Mouse (Mus musculus) liver, embryonic 11.5 days (tissue): Measurements from ENCODE around the gene Gm49355. TPM values are rescaled to one million over a fixed set of nuclear protein-coding genes. Genes with fewer than 3 reads are reported as not detected.

Experiments
- ATAC-seq: fragments of 200-750 bp; cut with Nextera tagmentation; replicated peaks from 2 replicates; pipeline ENCODE4 v1.8.0; 2017; ENCODE audit warnings: moderate number of reproducible peaks, mild to moderate bottlenecking, moderate TSS enrichment, moderate library complexity; ENCODE audit not compliant: low FRiP score
- DNase-seq: peaks from one replicate; pipeline ENCODE4 v3.0.0-alpha.2; 2017; ENCODE audit warnings: low spot score
- H3K27ac ChIP-seq: fragments of 300-500 bp; sonication (generic); 2 replicates; pipeline ENCODE4 v1.5.1; 2014; ENCODE audit warnings: mild to moderate bottlenecking, low read depth, low read length, control low read depth
- H3K27me3 ChIP-seq: fragments of 300-500 bp; sonication (generic); replicated peaks from 2 replicates; pipeline ENCODE4 v1.6.1; 2014; ENCODE audit warnings: low read length, mixed read lengths; ENCODE audit not compliant: control insufficient read depth, insufficient read depth
- H3K36me3 ChIP-seq: fragments of 300-500 bp; sonication (generic); 2 replicates; pipeline ENCODE4 v1.6.1; 2014; ENCODE audit warnings: mild to moderate bottlenecking, low read length, moderate library complexity, mixed read lengths; ENCODE audit not compliant: control insufficient read depth, insufficient read depth
- H3K4me1 ChIP-seq: fragments of 300-500 bp; sonication (generic); replicated peaks from 2 replicates; pipeline ENCODE4 v1.6.1; 2014; ENCODE audit warnings: low read length, mixed read lengths; ENCODE audit not compliant: control insufficient read depth, insufficient read depth
- H3K4me2 ChIP-seq: fragments of 300-500 bp; sonication (generic); 2 replicates; pipeline ENCODE4 v1.6.1; 2014; ENCODE audit warnings: mild to moderate bottlenecking, control low read depth, moderate library complexity
- H3K4me3 ChIP-seq: fragments of 300-500 bp; sonication (generic); 2 replicates; pipeline ENCODE4 v1.5.1; 2014; ENCODE audit warnings: low read depth, low read length, control low read depth
- H3K9ac ChIP-seq: fragments of 300-500 bp; sonication (generic); 2 replicates; pipeline ENCODE4 v1.6.1; 2014; ENCODE audit warnings: low read depth, low read length, control low read depth
- H3K9me3 ChIP-seq: fragments of 300-500 bp; sonication (generic); 2 replicates; pipeline ENCODE4 v1.6.1; 2016; ENCODE audit warnings: low read length, inconsistent platforms, mixed read lengths; ENCODE audit not compliant: control insufficient read depth
- WGBS: fragments of 180-500 bp; shearing (Covaris S2); extraction: QIAGEN DNeasy Blood & Tissue Kit; methylation state at CpG from one replicate; pipeline ENCODE4 v1.1.7; 2014; 5-methylcytosine and 5-hydroxymethylcytosine counted together
- polyA plus RNA-seq: library from polyadenylated mRNA; unstranded; fragments of >200 nt; fragmentation: Nextera tagmentation; extraction: Ambion mirVana; gene quantifications from 2 replicates; pipeline ENCODE4 v1.2.1, GENCODE M21; 2014

The Gm49355 gene
- polyA plus RNA-seq, 1 experiment from 2014 or later, result 0.29 TPM

DNA sequence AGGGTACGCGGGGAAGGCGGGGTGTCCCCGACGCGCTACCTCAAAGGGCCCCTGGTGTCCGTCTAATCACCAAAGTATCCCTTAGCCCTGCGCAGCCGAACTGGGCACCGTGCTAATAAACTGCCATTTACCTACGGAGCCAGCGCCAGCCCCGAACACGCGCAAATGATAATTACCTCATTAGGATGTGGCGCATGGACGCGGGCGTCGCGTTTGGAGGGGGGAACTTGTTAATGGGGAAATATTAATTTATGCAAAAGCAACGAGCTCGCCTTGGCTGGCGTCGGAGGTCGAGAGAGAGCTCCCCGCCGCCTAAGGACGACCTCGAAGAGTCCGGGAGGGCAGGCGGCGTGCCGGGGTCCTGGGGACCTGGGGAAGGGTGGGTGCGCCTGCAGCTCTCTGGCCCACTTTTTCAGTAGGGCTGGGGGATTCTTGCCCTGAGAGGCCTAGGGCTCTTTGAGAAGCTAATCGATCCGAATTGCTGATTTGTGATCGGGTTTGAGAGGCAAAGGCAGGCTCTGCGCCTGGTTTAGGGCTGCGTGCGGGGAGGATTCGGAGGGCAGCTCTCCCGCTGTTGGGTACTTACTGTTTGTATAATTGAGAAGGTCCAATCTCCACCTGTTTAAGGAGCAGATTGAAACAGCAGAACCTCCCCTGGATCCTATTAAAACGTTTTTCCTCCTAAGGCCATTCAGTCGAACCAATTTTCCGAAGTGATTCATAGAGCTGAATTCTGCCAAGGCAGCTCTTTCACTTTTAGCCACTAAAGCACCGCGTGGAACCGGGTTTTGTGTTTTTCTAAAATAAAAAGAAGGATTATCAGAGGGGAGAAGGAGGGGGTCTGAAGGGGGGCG, 62.5 kb downstream of the Gm49355 start:
- no peak overlapping the region for H3K9ac ChIP-seq
- no peaks in the 10 kb centered on the region for H3K9me3 ChIP-seq
- H3K27me3 ChIP-seq, result peaks cover 100% of the 10 kb centered on the region
- ATAC-seq (no peak), DNase-seq (peak; percentile 39)
- WGBS, result 1% methylated on average over 49 of the region's 50 CpGs
- no peaks in the 10 kb centered on the region for H3K36me3 ChIP-seq
- H3K4me3 ChIP-seq, result peak overlapping the region; percentile 12; the same call in 1 of the 2 replicates
- H3K4me2 ChIP-seq, result peak overlapping the region; percentile 26; the same call in 1 of the 2 replicates
- H3K27ac ChIP-seq, result no peak overlapping the region
- no peaks in the 10 kb centered on the region for H3K4me1 ChIP-seq

DNA sequence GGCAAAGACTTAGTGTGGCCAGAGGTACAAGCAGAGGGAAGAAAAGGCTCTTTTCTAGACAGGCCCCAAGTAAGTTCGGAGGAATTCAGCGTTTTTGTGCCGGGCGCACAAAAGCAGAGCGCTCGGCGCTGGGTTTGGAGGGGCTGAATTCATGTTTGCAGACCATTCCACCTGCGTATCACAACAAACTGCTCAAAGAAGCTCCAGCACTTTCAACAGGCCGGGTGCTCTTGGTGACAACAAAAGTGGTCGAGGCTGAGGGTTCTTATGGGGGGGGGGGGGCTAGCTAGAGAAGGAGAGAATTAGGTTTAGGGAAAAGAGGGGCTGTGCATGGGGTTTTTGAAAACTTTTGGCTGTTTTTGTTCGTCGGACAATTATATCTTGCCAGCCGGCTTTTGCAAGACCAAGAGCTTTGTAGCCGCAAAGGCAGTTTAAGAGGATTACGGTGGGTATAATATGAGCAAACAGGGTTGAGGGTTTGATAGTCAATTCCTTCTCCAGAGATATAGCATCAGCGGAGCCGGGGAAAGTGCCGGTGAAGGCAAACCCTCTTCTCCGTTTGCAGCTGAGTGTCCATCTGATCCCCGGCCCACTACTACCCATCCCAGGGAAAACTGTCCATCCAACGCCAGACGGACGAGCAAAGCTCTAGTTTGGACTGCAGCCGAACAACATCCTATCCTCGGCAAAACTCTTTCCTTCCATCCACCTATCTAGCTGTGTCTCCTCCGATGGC, 63.3 kb downstream of the Gm49355 start:
- Histone ChIP-seq H3K27ac (no peak overlapping the region), H3K4me2 (no peak overlapping the region), H3K36me3 (no peaks in the 10 kb centered on the region), H3K9ac (no peak overlapping the region), H3K9me3 (no peaks in the 10 kb centered on the region), H3K4me1 (no peaks in the 10 kb centered on the region), H3K4me3 (peak overlapping the region; percentile 12; the same call in 1 of the 2 replicates), H3K27me3 (peaks cover 98% of the 10 kb centered on the region)
- WGBS, result 4% methylated on average over 26 of the region's 26 CpGs
- no peak for DNase-seq
- no peak for ATAC-seq

DNA sequence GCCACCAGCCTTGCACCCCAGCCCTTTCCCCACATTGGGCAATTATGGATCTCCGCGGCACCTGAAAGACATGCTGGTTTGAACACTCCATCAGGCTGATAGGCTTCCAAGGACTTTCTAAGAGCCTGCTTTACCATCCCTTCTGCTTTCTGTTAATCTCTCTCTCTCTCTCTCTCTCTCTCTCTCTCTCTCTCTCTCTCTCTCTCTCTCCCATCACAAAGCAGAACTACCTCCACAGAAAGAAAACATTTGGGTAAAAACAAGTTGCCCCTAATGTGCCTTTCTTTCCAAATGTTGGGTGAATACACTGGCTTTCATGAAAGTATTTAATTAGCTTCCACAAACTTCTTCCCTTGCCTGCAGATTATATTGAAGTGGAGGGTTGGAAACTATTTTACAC, 64.3 kb downstream of the Gm49355 start, which contains the start of gene Fezf2:
TSS of gene Fezf2 (minus strand) at position 101 of the 400 bp plus-strand sequence.
- no peak within 1 kb of the TSS for H3K9ac ChIP-seq
- no peaks in the 10 kb centered on the region for H3K4me1 ChIP-seq
- no peaks in the 10 kb centered on the region for H3K9me3 ChIP-seq
- no peaks in the 10 kb centered on the region for H3K36me3 ChIP-seq
- ATAC-seq (no peak), DNase-seq (no peak)
- H3K4me3 ChIP-seq, result no peak within 1 kb of the TSS
- peaks cover 90% of the 10 kb centered on the region for H3K27me3 ChIP-seq
- H3K27ac ChIP-seq, result no peak within 1 kb of the TSS
- H3K4me2 ChIP-seq, result no peak within 1 kb of the TSS
- 3% methylated on average over 2 of the region's 2 CpGs for WGBS

DNA sequence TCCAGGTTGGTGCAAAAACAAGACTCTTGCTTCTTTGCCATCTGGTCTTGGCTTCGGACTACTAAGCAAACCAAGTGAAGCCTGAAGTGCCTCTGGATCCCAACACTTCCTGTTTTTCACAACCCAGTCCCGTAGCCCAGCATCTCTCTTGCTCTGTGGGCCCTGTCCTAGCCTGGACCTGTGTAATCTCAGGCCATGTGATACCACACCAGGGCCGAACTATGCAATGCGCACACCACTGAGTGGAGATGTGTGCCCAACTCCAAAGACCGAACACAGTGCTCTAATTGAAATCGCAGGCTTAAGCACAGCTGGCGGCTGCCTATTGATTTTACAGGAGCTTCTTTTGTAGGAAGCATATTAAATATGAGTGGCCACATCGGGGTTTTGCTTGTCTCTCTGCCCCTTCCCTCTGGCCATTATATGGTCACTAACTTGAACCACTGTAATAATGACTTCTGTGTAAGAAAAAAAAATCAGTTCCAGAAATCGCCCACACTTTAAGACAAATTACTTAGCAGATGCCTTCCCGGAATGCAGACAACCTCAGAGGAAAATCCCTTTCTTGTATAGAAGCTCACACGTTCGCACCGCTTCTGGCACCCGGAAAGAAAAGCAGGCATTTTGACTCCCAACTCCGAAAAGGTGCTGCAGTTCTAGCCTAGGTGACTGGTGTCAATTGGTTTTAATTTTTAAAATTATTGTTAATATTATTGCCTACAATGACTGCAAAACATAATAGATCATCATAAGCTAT, 65.7 kb downstream of the Gm49355 start:
- no peak overlapping the region for H3K4me3 ChIP-seq
- no peaks in the 10 kb centered on the region for H3K36me3 ChIP-seq
- DNase-seq (no peak), ATAC-seq (no peak)
- H3K9ac ChIP-seq, result no peak overlapping the region
- H3K27ac ChIP-seq, result no peak overlapping the region
- no peaks in the 10 kb centered on the region for H3K9me3 ChIP-seq
- H3K27me3 ChIP-seq, result peaks cover 78% of the 10 kb centered on the region
- no peaks in the 10 kb centered on the region for H3K4me1 ChIP-seq
- 10% methylated on average over 15 of the region's 15 CpGs for WGBS
- H3K4me2 ChIP-seq, result no peak overlapping the region

DNA sequence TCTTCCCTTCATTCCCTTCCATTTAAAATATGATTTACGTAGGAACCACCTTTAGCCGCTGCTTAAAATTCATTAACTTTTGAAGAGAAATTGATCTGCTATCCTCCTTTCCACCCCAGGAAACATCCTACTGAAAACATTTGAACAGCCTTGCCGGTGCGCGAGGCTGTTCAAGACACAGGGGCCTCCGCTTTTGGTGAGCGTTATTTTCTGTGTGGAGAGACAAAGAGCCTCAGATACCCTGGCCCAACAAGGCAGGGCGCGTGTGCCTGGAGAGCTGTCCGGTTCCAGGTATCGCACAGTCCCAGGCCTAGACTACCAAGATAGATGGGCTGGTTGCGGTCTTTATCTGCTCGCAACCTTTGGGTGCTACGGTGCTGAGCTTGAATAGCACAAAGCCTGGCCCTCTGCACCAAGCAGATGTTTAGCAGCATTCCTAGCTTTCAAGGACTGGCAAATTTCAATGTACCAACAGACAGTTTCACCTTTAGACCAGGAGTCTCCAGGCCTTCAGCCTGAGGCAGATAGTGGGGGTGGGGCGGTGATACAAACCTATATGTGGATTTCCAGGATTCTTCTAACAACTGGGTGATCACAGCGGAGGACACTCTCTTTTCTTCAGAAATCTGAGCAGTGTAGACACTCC, 66.6 kb downstream of the Gm49355 start:
- DNase-seq, result no peak
- ATAC-seq, result no peak
- peaks cover 69% of the 10 kb centered on the region for H3K27me3 ChIP-seq
- H3K9ac ChIP-seq, result no peak overlapping the region
- no peaks in the 10 kb centered on the region for H3K4me1 ChIP-seq
- H3K4me2 ChIP-seq, result no peak overlapping the region
- no peaks in the 10 kb centered on the region for H3K9me3 ChIP-seq
- no peak overlapping the region for H3K27ac ChIP-seq
- no peaks in the 10 kb centered on the region for H3K36me3 ChIP-seq
- no peak overlapping the region for H3K4me3 ChIP-seq
- WGBS, result 14% methylated on average over 16 of the region's 16 CpGs

Other genes starting within 250 kb of the Gm49355 start
- 30.8 and 37.7 TPM in 2 replicates for gene 3830406C13Rik, start 197 bp downstream of the Gm49355 start, polyA plus RNA-seq
- 0.11 TPM in 1 of 2 replicates, not detected in the other for gene Fezf2, start 64.2 kb downstream of the Gm49355 start, polyA plus RNA-seq